Mouse (Mus musculus) c-Kit-positive CD71-positive TER-119-positive erythroid progenitor cells, embryonic 14.5 days (primary cell): ENCODE measurements around the gene Isca1.
"Not testable (repeated sequence)": the region's sequence is repeated elsewhere in the genome, so short reads cannot be mapped to it uniquely, and the experiment has no call there.

ENCODE experiments used
- DNase-seq: peaks from one replicate; pipeline ENCODE4 v3.0.0-alpha.2; 2013; ENCODE audit warnings: low spot score

Gene Isca1

DNA sequence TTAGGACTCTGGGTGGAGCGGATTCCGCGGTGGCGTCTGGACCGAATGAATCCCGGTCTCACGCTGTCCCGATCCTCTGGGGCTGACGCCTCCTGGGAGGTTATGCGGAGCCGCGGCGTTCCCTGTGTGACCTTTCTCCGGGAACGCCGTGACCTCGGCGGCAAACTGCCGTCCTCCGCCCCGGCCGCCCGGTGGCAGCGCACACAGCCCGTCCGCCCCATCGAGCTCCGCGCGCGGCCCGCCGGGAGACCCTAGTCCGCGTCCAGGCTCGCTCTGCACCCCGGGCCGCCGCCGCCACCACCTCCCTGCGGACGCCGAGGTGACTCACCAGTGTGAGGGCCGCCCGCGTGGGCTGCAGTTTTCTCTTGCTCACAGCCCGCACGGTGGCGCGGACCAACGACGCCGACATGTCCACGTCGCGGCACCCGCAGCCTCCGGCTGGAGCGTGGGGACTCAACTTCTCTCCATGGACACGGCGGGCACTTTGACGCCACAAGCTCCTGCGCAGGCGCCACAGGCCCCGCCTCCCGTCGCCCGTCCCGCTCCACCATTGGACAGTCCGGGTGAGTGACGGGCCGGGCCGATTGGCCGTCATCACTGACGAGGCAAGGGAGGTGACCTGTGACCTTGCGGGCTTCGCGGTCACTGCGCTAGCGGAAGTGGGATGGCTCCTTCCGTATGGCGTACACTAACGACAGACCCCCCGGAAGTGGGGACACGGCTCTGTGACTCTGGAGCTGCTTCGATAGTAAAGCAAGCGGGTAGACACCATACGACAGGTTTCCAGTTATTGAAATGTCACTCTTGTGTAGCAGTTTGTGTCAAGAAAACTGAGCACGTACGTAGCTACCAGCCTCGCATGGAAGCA is at the start of gene Isca1:
TSS of gene Isca1 (minus strand) at position 515 of the 868 bp plus-strand sequence.
- DNase-seq: peak; percentile 95

DNA sequence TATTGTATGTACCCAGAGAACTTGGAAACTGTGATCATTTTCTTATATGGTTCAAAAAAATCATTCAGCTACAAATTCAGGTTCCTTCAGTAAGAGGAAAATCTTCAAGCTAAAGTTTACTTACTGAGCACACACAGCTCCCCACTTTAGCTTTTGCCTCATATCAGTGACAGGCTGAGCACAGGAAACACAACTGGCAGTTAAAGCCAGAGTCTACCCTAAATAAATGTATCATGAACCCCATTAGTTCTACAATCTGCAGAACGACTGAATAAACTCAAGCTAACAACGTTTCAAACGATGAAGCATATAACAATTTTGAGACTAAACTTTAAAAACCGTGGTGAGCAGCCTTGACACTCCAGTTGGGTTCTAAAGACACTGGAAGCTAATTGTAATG is 47.7 kb upstream of the Isca1 start:
- DNase-seq: no peak

DNA sequence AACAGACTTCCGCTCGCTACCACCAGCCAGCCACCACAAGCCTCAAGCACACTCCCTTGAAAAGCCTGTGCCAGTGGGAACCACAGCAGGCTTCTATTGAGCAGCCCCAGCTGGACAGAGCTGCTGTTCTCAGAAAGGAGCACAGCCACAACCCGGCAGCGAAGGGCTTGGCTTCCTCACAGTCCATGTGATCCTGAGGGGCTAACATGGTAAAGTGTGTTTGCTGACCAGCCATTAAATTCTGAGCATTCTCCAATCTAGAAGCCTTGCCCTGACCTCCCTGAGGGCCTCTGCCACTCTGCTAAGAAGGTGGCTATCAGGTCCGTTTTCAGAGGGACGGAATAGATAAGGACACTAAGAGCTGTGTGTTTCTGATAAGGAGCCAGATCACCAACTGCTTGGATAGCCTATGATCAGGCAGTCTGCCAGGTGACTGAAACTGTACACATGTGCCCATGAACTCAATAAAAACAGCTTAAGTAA is 44.5 kb upstream of the Isca1 start:
- DNase-seq: peak; percentile 88

DNA sequence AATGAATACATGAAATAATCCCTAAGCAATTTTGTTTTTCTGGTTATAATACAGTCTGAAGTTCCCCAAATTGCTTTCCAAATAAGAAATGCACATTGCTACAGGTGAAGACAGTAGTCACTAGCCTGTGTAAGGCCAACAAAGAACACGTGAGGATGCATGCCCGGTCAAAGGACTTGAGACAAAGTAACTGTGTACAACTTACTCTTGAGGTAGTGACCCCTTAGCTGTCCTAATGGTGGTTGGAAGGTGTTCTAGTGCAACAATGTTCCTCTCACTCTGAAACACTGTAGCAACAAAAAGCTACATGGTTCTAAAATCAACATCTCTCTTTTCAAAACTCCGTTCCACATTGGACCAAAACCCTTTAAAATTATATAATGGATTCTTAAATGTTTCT is 42.0 kb upstream of the Isca1 start:
- DNase-seq: no peak

DNA sequence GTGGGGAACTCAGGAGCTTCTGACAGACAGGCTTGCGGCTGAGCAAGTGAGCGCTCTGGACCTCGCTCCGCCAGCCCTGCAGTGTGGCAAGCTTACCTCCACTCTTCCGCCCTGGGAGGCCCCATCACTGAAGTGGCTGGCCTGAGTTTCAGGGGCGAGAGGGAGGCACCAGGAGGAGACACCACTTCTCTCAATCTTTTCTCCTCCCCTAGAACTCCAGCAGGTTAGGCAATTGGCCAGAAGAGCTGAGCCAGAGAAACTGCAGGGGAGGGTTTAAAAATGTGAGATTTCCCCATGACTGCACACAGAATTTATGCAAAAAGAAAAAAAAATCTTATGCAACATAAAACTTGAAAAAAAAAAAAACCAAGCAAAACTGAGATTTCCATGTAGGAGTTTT is 31.4 kb upstream of the Isca1 start:
- DNase-seq: no peak

DNA sequence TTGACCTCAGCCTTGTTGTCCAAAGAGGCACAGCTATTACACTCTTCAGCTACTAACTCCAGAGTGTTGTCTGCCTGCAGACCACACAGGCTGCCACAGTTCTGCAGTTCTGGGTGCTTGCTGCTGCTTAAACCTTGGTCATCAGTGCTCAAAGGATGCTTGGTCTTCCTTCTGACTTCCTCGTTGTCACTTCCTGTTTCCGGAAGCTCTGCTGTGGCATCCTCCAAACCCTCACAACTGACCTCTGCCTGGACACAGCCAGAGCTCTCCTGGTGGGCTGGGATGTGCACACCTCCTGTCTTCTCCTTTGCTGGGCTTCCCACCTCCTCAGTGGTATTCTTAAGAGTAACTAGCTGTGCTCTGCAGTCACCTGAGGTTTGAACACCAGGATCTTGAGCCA is 30.5 kb upstream of the Isca1 start:
- DNase-seq: no peak

DNA sequence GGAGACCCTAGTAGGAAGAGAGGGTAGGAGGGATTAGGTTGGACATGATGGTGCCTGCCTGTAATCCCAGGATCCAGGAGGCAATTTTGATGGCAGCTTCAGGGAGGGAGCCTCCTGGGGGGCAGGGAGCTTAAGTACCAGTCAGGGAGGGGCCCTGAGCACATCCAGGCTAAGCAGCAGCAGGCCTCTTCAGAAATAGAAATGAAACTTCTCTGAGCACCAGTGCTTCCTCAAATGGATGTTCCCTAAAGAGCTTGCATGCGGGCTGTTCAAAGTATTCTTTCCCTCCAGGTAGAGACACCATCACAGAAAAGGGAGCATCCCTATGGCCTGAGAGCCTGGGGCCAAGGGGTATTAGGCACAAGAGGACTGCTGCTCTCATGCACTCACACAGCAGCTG is 28.7 kb upstream of the Isca1 start:
- DNase-seq: no peak

DNA sequence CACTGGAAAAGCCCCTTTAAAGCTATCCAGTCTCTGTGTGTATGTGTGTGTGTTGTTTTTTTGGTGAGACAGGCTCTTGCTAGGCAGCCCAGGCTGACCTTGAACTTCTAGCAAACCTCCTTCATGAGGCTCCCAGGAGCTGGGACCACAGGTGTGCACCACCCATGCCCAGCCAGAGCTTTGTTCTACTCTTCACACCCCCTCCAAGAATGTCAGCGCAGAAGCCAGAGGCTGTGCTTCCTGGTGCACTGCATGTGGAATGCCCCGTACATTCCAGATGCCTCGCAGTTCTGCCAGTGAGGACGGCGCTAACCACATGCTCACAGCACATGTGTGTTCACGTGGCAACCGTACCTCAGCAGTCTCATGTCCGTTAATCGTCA is 26.8 kb upstream of the Isca1 start:
- no peak for DNase-seq

DNA sequence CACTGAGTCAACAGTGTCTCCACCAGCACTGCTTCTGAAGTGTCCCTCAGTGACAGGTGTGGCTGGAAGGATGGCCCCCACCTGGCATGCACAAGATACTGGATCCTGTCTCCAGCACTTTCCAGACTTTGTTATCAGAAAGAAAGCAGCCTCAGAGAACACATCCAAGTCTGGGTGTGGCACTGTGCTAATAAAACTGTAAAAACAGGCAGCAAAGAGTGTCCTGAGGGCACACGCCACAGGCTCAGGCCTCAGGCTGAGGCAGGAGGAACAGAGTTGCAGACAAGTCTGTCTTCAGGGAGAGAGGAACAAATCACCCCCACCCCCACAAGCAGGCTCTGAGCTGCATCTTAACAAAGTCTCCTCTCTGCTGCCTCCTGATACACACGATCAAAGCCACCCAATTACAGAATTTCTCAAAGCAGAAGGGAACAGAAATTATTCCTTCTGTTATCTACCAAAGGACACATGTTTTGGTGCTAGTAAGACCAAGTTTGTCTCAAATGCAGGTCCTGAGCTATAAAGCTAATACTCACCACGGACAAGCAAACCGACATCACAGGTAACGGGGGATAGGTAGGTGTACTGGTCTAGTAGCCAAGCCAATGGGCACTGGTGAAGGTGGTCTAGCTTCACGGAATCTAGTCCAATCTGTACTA is 26.3 kb upstream of the Isca1 start:
- peak; percentile 86 for DNase-seq

DNA sequence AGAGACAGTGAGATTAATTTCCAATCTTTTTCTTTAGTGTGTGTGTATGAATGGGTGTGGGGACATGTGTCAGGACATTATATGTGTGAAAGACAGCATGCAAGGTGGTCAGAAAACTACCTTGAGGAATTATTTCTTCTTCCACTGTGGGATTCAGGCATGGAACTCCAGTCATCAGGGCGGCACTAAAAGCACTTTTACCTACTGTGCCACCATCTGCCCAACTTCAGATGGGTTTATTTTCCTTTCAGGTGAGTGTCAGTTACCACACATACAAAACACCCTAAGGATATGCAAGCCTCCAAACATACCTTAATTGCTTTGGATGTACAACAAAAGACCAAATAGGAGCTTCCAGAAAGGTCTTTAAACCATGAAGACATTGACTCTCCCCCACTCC is 25.2 kb upstream of the Isca1 start:
- DNase-seq: no peak

DNA sequence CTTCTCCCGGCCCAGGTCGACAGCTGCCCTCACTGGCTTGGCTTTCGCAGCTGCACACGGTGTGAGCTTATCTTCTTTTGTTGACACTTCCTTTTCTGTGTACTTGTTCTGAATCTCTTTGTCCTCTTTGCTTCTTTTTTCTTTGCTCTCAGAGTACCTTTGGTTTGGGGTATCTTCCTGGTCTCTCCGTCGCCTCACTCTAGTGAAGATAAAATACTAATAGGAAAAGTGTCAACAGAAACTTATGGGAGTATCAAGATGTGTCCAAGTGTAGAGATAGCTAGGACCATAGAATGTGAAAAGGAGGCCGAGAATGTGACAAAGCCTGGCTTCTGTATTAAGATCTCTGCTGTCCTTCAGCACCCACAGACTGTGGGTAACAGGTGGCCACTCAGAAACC is 12.5 kb upstream of the Isca1 start, which contains the start of gene Gm49354:
TSS of gene Gm49354 (minus strand) at position 101 of the 400 bp plus-strand sequence.
- DNase-seq: no peak

DNA sequence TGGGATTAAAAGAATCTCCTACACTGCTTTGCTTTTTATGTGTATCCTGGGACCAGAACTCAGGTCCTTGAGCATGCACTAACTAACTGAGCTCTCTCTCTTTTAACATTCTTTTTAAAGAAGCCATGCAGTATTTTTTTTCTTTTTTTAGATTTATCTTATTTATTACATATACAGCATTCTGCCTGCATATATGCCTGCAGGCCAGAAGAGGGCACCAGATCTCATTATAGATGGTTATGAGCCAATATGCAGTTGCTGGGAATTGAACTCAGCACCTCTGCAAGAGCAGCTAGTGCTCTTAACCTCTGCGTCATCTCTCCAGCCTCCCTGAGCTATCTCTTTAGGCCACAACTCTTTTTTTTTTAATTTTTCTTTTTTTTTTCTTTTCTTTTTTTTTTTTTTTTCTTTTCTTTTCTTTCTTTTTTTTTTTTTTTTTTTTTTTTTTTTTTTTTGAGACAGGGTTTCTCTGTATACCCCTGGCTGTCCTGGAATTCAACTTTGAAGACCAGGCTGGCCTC is 10.2 kb upstream of the Isca1 start:
- DNase-seq: not testable (repeated sequence)

DNA sequence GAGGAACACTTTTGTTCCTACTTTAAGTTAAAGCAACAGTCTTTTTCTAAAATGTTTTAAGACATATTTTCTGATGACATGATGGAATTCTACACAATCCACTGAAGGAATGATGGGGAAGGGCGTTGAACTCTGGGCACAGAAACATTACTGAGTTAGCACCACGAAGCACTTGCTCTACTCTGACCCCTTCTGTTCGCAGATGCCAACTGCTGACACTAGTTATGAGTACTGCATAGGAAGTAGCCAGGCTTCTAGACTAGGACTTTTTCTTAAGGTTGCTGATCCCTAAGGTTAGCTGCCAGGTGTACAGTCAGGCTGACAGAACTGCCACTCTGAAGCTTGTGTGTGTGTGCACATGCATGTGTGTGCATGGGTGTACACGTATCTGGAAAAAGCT is 9.6 kb upstream of the Isca1 start:
- no peak for DNase-seq

DNA sequence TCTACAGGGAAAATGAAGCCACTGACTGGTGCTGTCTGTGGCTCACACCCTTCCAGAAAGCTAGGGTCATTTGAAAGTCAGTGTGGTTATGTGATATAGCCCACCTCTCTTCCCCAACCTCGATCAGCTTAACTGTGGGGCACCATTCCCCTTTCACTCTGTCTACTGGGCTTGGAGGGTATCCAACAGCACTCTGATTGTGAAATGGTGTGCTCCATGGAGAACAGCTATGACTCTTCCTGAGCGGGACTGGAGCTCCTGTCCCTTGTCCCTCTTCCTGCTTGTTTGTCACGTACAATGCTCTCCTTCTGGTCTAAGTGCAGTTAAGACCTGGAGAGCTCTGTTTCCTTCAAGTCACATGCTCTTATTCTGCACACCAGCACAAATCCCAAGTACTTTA is 5.6 kb upstream of the Isca1 start:
- DNase-seq: no peak

DNA sequence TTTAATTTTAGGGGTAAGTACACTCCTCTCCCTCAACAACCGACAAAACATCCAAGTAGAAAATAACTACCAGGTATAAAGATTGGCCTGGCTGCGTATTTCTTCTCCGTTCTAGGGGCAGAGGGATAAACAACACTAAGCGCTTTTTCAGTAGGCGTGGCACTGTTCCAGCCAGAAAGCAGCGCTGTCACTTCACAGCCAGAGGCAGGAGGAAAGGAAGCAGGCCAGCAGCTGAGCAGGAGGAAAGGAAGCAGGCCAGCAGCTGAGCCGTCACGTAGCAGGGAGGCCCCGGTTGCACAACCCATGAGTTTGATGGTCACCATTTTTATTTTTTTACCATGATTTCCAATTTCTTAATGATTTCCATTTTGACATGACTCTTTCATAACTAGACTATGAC is 1.6 kb upstream of the Isca1 start:
- DNase-seq: peak; percentile 77

DNA sequence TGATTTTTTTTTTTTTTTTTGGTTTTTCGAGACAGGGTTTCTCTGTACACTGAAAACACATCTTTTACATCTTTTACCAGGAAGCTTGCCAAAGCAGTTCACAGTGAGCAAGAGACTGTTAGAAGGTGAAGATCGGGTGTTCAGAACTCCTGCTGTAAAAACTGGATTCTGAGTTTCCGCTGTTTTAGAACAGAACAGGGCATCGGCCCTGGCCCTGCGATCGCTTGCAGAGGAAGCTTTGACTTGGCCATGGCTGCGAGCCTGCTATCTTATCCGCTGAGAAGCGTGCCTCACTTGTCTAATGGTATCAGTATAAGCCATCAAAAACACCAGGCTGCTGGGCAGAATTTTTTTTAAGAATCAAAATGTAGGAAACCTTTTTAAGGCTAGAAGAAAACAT is 1.2 kb upstream of the Isca1 start:
- DNase-seq: no peak

DNA sequence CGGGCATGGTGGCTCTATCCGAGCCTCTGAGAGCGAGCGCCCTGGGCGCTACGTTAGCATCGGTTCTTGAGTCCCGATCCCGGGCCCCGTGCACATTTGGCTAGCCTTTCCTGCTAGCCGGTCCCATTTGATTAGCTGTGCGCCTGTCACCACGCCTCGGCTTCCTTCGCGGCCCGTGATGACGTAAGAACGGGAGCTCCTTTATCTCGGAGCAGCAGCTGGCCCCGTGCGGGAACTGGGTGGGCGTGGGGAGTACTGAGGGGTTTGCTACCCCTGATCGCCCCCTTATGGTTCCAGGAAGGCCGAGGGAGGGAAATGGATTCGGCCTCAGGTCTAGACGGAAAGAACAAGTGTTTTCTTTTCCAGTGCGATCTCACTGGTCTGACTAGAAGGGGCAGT is 553 bp upstream of the Isca1 start:
- DNase-seq: peak; percentile 97

DNA sequence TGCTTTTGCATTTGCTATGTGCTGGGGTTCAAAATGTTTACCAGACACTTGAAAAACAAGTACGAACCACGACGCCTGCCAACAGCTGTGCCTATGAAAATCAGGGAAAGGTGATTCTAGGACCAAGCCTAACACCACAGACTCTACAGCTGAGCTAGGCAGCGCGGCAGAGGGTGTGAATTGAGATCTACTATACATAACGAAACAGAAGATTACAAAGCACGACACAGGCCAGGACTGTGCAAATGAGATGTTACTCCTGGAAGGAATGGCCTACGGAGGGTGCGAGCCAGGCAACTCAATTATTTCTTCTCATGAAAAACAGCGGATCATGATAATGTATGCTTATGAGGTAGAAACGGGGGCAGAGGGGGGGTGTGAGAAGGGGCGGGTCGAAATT is 1.1 kb downstream of the Isca1 start:
- peak; percentile 32 for DNase-seq

DNA sequence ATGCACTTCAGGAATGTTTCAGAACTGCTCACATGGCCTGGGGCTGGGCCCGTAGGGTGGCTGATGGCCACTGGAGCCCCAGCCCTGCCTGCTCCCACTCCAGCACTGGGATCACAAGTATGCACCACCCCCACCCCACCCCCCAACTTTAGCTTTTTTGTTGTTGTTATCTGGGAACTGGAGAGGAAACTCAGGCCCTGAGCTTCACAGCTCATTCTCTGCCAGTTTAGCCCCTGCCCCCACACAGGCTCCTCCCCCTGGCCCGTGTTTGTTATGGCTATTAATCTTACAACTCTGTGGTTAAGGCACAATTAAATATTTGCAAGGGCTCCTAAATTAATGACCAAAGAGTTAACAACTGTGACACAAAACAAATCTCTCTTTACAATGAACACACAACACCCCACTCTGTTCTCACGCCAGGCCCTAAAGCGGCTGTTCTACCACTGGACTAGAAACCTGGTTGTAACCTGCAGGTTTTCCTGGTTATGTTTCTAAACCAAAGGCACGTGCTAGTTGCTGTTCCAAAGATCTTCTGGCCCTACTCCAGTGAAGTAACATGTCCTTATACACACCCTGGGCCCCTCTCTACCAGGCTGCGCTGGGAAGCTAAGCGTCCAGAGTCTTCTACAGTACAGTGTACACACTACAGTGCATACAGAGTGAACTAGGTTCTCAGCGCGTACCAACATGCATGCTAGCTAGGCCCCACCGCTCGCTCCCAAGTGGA is 2.7 kb downstream of the Isca1 start:
- DNase-seq: no peak

DNA sequence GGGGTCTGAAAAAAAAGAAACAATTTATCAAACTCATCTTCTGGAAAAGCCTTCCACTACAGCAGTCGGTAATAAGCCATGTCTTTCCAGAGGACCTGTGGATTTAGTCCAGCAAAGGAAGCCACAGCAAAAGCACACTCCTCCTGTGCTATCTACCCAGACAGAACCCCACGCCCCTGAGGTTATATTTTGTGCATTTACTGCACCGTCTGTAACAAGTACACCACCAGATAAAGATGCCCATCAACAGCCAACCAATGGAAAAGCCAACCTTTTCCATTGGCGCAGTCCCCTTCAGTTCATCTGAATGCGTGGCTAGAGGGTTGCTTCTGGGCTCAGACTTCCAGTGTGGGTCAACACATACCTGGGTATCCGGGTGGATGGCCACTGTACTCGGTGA is 6.8 kb downstream of the Isca1 start:
- DNase-seq: peak; percentile 55

DNA sequence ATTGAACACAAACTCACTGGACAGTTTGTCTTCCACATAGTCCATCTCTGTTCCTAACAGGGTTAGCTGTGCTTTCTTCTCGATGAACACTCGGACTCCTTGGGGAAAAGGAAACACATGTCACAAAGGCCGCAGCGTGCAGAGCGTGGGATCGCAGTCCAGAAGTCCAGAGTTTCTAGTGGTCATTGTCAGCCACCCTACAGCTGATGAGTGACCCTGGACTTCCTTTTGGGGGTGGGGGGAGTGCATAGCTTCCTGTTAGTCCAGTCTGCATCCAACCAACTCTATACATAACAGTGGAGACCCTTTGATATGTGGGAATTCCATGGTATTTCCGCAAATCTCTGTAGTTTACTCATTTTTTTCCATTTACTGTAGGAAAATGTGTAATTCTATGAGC is 12.7 kb downstream of the Isca1 start:
- DNase-seq: no peak

DNA sequence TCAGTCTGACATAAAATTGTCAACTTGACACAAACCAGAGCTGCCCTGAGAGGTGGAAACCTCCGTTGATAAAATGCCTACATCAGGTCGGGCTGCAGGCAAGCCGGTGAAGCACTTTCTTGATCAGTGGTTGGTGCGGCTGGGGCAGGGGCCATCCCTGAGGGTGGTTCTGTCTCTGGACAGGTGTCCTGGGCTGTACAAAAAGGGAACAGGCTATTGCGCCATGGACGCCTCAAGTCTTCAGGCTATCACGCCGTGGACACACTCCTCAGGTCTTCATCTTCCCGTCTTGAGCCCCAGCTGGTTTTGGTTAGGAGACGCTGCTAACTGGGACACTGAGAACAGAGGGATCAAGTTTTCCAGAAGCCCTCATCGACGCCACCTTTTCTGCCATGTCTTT is 19.3 kb downstream of the Isca1 start:
- no peak for DNase-seq

DNA sequence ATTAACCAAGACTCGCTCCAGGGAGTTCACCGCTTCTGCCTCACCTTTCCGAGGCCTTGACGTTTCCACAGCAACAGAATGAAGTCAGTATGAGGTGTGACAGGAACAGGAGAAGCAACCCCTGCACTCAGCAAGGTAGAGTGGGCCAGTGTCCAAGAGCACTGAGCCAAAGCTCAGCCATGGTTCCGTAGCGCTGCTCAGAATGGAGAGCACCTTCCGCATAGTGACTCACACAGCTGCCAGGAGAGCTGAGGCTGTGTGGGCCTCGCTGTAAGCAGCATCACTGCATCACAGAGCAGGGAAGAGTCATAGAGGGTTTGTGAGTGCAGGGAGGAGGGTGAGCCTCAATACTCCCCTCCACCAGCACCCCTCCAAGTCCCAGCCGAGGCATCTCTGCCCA is 22.9 kb downstream of the Isca1 start, which contains the start of gene 1700014D04Rik:
TSS of gene 1700014D04Rik (minus strand) at position 42 of the 400 bp plus-strand sequence.
- no peak for DNase-seq
